Mouse (Mus musculus): ENCODE data around the gene Gpd1.

The Gpd1 gene

DNA sequence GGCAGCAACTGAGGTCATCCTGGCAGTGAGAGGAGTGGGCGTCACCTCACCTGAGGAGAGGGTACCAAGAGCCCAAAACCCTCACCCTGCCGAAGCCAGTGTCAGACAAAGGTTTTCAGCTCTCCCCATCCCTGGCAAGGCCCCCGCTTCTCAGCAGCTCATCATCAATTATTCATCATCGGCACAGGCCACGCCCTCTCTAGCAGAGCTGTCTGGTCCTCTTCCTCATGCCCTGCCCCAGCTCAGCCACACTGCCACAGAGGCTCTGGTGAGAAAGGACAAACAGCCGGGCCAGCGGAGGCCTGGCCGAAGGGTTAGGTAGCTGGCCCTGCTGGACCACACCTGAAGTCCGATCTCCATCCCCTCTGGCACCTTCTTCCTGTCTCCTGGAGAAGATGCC, 25.3 kb upstream of the Gpd1 start:
- no peak for TF ChIP-seq GATA4 (IDR thresholded peaks at IDR 0.05; ENCODE audit: insufficient replicate concordance, low read length)

DNA sequence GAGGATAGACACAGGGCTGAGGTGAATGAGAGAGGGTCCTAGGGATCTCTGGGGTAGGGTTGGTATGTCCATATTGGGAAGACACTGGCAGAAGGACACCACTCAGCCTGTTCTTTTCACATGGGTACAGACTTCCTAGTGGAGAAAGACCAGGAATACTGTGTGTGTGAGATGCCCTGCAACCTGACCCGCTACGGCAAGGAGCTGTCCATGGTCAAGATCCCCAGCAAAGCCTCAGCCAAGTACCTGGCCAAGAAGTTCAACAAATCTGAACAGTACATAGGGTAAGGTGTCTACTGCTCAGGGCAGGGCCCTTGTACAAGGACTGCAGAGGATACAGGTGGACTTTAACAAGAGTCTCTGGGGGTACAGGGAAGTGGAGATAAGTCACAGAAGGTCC, 20.0 kb upstream of the Gpd1 start:
- no peak for TF ChIP-seq GATA4 (IDR thresholded peaks at IDR 0.05; ENCODE audit: insufficient replicate concordance, low read length)

DNA sequence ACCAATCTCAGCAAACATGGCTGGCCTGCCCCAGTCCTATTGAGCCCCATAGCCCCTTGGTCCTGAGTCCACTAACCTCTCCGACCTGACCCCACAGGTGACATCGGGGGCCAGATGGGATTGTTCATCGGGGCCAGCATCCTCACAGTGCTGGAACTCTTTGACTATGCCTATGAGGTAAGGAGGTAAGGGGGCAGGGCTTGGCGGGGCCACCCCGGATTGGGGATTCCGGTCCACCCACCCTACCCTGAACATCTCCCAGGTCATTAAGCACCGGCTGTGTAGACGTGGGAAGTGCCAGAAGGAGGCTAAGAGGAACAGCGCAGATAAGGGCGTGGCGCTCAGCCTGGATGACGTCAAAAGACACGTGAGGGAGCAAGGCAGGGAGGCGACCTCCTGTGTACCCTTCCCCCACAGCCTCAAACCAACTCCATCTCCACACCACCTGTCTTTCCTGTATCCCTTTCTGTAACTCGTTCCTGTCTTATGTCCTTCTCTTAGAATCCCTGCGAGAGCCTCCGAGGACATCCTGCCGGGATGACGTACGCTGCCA, 18.7 kb upstream of the Gpd1 start:
- no peak for TF ChIP-seq GATA4 (IDR thresholded peaks at IDR 0.05; ENCODE audit: insufficient replicate concordance, low read length)

DNA sequence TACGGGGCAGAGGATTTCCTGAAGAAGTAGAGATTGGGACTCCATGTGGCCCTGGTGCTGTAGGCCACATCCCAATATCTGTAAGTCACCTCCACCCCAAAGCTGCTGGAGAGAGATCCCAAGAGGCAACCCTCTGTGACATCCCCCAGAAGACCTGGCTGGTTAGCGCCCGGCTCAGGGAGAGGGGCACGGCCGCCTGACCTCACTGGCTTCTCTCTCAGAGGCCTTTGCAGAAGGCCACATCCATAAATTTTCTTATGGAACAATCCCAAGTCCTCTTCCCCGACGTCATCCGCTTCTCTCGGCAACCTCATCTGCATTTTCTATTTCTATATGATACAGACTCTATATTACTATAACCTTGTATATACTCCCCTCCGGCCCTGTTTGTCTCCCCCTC, 17.6 kb upstream of the Gpd1 start:
- TF ChIP-seq GATA4 (IDR thresholded peaks at IDR 0.05; ENCODE audit: insufficient replicate concordance, low read length) = no peak

DNA sequence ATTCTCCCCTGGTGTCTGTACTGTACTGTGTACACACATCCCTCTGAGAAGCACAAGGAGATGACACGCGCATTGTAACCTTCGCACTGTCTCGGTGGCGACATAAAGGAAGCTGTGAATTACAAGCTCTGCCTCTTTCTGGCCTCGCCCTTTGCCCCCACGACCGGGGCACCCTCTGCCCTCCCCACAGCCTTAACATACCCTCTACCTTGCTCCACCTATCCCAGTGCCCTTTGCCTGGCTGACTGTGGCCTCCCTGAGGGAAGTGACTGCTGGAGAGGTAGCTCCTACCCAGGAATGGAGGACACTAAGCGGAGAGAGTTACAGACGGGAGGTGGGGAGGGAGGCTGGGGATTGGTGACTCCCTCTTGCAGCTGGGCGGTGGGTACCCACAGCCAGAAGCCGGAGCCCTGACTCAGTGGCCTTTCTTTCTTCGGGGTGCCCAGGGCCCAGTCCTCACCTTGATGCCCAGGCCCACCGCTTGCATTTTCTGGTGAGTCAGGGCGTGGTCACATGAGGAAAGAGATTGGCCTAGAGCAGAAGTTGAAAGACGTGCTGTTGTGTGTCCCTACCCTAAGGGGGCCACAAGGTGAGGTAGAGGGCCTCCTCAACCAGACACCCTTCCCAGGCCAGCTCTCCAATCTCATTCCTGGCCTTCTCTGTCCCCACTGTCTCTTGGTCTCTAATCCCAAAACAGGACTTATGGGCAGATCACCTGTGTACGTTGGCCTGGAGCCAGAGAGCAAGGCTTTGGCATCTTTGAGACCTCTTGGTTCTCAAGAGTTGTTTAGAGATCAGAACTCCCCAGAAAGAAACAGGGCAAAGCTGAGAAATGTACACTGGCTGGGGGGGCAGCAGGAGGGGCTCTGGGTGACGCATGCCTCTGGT, 16.9 kb upstream of the Gpd1 start:
- no peak for TF ChIP-seq GATA4 (IDR thresholded peaks at IDR 0.05; ENCODE audit: insufficient replicate concordance, low read length)

DNA sequence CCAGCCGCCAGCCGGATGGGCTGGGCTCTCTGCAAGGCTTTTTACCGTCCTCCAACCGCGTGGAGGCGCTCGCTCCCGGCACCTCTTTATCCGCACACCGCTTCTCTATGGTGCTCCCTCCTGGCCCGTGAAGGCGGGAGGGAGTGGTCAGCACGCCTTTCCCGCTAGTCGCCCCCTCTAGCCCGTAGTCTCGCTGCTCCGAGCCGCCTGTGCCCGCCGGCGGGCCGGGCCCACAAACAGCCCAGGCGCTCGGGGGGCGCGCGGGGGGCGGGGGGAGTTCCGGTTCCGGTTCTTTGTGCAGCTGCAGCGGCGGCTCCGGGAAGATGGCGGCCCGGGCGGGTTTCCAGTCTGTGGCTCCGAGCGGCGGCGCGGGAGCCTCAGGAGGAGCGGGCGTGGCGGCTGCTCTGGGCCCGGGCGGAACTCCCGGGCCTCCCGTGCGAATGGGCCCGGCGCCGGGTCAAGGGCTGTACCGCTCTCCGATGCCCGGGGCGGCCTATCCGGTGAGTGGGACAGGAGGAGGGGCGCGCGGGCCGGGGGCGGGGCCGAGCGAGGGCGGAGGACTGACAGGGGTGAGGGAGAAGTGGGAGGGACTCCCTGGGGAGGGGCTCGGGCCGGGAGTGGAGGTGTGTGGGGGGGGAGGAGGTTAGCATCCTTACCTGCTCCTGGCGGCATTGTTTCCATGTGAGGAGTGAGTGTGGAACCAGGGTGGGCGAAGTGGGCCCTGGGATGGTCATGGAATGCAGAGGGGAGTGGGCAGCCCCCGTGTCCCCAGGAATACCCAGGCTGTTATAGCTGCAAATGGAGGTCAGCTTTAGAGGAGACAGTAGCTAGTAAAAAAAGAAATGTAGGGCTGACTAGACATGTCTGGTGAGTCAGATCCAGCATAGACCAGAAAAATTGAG, 15.1 kb upstream of the Gpd1 start, which contains the start of gene Smarcd1:
TSS of gene Smarcd1 (plus strand) at position 131 of the 902 bp plus-strand sequence.
- TF ChIP-seq GATA4 (IDR thresholded peaks at IDR 0.05; ENCODE audit: insufficient replicate concordance, low read length) = peak; percentile 34; the same call in 1 of the 2 replicates

DNA sequence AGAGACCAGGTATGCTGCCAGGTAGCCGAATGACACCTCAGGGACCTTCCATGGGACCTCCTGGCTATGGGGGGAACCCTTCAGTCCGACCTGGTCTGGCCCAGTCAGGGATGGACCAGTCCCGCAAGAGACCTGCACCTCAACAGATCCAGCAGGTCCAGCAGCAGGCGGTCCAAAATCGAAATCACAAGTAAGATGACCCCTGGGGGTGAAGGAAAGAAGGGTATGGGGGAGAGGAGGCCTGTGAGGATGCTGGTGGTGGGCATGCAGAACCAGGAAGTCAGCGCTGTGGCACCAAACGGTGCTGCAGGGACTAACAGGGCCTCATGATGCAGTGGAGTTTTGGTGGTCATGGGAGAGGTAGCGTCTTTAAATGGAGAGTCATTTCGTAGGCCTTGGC, 14.2 kb upstream of the Gpd1 start:
- no peak for TF ChIP-seq GATA4 (IDR thresholded peaks at IDR 0.05; ENCODE audit: insufficient replicate concordance, low read length)

DNA sequence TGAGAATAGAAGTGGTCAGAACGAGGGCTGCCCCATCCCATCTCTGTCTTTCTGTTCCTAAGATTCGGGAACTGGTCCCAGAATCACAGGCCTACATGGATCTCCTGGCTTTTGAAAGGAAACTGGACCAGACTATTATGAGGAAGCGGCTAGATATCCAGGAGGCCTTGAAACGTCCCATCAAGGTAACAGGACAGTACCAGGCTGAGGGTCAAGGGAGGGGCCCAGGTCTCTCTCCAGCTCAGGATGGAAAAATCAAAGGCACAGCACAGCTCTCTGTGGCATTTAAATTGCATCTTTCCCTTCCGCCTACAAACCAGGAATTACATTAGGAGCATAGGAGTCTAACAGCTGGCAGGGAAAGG, 13.7 kb upstream of the Gpd1 start:
- no peak for TF ChIP-seq GATA4 (IDR thresholded peaks at IDR 0.05; ENCODE audit: insufficient replicate concordance, low read length)

DNA sequence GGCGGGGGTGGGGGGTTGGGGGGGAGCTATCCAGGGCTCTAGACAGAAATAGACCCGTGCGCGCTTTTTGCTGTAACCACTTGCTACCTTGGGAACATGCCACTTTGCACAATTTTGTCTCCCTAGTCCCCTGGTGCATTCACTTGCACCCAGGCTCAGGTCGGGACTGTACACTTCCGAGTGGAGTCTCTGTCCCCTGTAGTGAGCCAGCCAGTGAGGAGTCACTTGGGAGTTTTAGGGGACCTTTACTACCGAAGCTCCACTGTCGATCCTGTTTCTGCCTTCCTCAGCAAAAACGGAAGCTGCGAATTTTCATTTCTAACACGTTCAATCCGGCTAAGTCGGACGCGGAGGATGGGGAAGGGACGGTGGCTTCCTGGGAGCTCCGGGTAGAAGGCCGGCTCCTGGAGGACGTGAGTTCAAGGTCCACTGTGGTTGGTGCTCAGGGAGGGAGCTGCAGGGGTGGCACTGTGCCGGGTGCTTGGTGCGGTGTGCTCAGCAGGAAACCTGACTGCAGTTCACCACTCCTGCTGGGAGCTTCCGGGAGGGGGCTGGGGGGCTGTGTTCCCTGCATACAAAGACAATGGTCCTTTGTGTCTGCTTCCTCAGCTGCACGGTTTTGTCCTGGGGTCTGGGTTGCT, 13.2 kb upstream of the Gpd1 start:
- TF ChIP-seq GATA4 (IDR thresholded peaks at IDR 0.05; ENCODE audit: insufficient replicate concordance, low read length) = no peak

DNA sequence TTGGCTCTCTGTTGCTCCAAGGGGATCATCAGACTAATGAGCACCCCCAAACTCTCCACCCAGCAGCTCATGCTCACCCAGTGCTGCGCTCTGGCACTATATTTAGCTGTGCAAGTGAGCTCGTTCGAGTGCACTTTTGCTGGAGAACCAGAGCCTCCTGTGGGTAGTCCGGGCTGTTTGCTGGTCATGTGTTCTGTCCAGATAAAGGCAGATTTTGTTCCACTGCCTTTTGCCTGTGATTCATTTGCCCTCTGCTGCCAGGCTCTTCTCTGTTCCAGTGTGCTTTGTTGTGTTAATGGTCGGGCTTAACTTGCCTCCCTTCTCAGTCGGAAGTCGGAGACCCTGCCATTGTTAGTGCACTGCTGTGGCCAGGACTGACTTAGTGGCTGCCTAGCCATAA, 12.4 kb upstream of the Gpd1 start:
- TF ChIP-seq GATA4 (IDR thresholded peaks at IDR 0.05; ENCODE audit: insufficient replicate concordance, low read length) = no peak

DNA sequence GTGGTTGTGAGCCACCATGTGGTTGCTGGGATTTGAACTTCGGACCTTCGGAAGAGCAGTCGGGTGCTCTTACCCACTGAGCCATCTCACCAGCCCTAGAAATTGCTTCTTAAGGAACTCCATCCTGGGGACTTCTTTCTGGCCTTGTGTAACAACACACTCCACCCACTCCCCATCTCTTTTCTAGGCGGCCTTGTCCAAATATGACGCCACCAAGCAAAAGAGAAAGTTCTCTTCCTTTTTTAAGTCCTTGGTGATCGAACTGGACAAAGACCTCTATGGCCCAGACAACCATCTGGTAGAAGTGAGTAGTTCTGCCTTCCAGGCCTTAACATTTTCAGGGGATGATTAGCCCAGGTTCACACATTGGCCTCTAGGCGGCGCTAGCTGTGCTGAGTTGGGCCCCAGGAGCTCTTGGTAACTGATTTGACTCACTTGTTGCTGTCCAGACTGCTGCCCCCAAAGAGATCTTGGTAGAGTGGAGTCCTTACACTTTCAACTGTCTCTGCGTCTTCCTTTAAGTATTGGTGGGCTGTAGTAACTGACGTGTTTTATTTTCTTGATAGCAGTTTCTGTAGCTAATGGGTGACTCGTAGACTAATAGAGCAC, 11.8 kb upstream of the Gpd1 start, which contains the start of gene Gm17349:
TSS of gene Gm17349 (minus strand) at position 51 of the 609 bp plus-strand sequence.
- TF ChIP-seq GATA4 (IDR thresholded peaks at IDR 0.05; ENCODE audit: insufficient replicate concordance, low read length) = no peak

DNA sequence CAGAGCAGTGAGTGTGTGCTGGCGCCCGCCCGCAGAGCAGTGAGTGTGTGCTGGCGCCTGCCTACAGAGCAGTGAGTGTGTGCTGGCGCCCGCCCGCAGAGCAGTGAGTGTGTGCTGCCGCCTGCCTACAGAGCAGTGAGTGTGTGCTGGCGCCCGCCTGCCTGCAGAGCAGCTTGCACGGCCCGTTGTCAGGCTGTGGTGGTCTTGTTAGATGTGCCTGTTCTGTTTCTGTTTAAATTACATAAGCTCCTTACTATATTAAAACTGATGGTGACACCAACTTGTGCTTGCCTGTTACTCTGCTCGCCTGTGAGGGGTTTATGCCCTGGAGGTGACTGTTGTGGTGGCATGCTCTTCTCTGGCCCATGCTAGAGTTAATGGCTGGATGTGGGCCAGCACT, 9.1 kb upstream of the Gpd1 start:
- no peak for TF ChIP-seq GATA4 (IDR thresholded peaks at IDR 0.05; ENCODE audit: insufficient replicate concordance, low read length)

DNA sequence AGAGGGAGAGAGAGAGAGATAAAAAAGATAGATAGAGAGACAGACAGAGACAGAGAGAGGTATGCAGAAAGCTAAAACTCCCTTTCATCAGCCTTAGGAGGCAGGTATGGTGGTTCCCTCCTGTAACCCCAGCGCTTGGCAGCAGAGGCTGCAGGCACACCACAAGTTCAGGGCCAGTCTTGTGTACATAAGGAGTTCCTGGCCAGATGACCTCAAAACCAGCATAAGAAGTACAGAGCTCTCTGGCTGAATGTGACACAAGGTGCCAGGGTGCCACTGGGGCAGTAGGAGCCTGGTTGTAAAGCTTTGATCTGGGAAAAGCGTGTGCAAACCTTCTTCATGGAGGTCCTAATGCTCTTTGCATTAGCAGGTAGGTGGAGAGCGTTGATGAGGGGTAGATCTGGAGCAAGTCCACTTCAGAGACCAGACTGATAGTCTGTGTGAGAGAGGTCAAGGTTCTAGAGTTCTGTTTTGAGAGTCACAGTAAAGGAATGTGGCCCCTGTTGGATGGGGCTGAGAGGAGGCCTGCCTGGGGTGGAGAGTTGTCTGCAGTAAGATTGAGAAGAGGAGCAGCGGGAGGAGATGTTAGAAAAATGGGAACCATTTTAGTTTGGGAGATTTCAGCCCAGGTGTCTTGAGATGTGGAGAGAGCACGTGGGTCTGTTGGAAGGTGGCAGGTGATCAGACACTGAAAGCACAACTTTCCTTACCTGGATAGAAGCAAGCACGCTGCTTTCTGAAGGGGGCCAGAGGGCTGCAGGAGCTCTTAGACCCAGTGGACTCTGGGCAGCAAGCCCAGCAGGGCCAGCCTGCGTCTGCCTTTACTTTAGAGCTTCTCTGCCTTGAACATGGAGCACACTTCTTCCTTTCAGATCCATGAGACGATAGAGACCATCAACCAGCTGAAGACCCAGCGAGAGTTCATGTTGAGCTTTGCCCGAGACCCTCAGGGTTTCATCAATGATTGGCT, 6.8 kb upstream of the Gpd1 start:
- TF ChIP-seq GATA4 (IDR thresholded peaks at IDR 0.05; ENCODE audit: insufficient replicate concordance, low read length) = no peak

DNA sequence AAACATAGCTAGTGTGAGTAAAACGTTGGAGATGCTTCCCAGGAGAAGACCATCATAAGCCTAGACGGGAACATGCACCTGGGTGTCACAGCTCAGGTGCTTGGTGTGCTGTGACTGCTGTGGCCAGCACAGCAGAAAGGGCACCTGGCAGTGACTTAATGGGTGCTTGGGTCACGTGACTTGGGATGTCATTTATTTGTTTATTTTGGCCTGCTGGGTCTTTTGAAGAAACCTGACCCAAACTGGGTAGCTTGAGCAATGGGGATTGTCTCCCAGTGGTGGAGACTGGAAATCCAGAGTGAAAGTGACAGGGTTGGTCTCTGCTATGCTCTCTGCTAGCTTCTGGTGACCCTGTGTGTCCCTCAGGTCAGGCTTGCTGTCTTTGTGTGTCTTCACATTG, 5.8 kb upstream of the Gpd1 start:
- no peak for TF ChIP-seq GATA4 (IDR thresholded peaks at IDR 0.05; ENCODE audit: insufficient replicate concordance, low read length)
